Mouse (Mus musculus): Measurements from ENCODE around the gene Alyref2. TPM values are rescaled to one million over a fixed set of nuclear protein-coding genes. Genes with fewer than 3 reads are reported as not detected.

Gene Alyref2
- polyA plus RNA-seq, 1 experiment from 2014 or later = 17.5 TPM

- Histone ChIP-seq H3K36me3 (ENCODE audit: control insufficient read depth, insufficient read depth, low read length) (no peaks in the 10 kb centered on the region), H3K4me2 (replicated peaks; ENCODE audit: low read depth, low read length) (no peak within 1 kb of the TSS), H3K9ac (ENCODE audit: low read depth, low read length) (no peak within 1 kb of the TSS), H3K4me3 (ENCODE audit: low read depth, low read length) (no peak within 1 kb of the TSS), H3K4me1 (replicated peaks; ENCODE audit: control insufficient read depth, insufficient read depth, low read length) (no peaks in the 10 kb centered on the region), H3K27me3 (ENCODE audit: control insufficient read depth, insufficient read depth, low read length) (no peaks in the 10 kb centered on the region), H3K27ac (ENCODE audit: low read depth, low read length) (no peak within 1 kb of the TSS), H3K9me3 (ENCODE audit: control insufficient read depth, low read length) (no peaks in the 10 kb centered on the region; the same call in 1 of the 2 replicates)
- WGBS = 100% methylated on average over 1 of the region's 1 CpGs
- ATAC-seq (ENCODE audit: low FRiP score) (no peak), DNase-seq (ENCODE audit: low spot score) (no peak)
These were observed 31.9 kb downstream of the Alyref2 start, which contains the start of gene Itln1 for GRCm38 (mm10) chr1:171535194-171535593. Itln1 (minus strand) TSS chr1:171535294.

- H3K4me2 ChIP-seq (replicated peaks; ENCODE audit: low read depth, low read length) = no peak overlapping the region
- no peaks in the 10 kb centered on the region for H3K4me1 ChIP-seq (replicated peaks; ENCODE audit: control insufficient read depth, insufficient read depth, low read length)
- no peaks in the 10 kb centered on the region; the same call in 1 of the 2 replicates for H3K9me3 ChIP-seq (ENCODE audit: control insufficient read depth, low read length)
- WGBS = 82% methylated on average over 1 of the region's 1 CpGs
- DNase-seq (ENCODE audit: low spot score) (no peak), ATAC-seq (ENCODE audit: low FRiP score) (no peak)
- H3K4me3 ChIP-seq (ENCODE audit: low read depth, low read length) = no peak overlapping the region
- H3K9ac ChIP-seq (ENCODE audit: low read depth, low read length) = no peak overlapping the region
- H3K36me3 ChIP-seq (ENCODE audit: control insufficient read depth, insufficient read depth, low read length) = no peaks in the 10 kb centered on the region
- H3K27ac ChIP-seq (ENCODE audit: low read depth, low read length) = no peak overlapping the region
- no peaks in the 10 kb centered on the region for H3K27me3 ChIP-seq (ENCODE audit: control insufficient read depth, insufficient read depth, low read length)
These were observed 37.4 kb downstream of the Alyref2 start for GRCm38 (mm10) chr1:171540694-171541093.

- Histone ChIP-seq H3K4me1 (replicated peaks; ENCODE audit: control insufficient read depth, insufficient read depth, low read length) (no peaks in the 10 kb centered on the region), H3K36me3 (ENCODE audit: control insufficient read depth, insufficient read depth, low read length) (no peaks in the 10 kb centered on the region), H3K27ac (ENCODE audit: low read depth, low read length) (no peak overlapping the region), H3K27me3 (ENCODE audit: control insufficient read depth, insufficient read depth, low read length) (no peaks in the 10 kb centered on the region), H3K9ac (ENCODE audit: low read depth, low read length) (no peak overlapping the region), H3K9me3 (ENCODE audit: control insufficient read depth, low read length) (no peaks in the 10 kb centered on the region; the same call in 1 of the 2 replicates), H3K4me3 (ENCODE audit: low read depth, low read length) (no peak overlapping the region), H3K4me2 (replicated peaks; ENCODE audit: low read depth, low read length) (no peak overlapping the region)
- DNase-seq (ENCODE audit: low spot score) = no peak
- 89% methylated on average over 7 of the region's 7 CpGs for WGBS
- ATAC-seq (ENCODE audit: low FRiP score) = no peak
These were observed 48.0 kb downstream of the Alyref2 start for GRCm38 (mm10) chr1:171551326-171551725.

- Histone ChIP-seq H3K4me3 (ENCODE audit: low read depth, low read length) (no peak overlapping the region), H3K27ac (ENCODE audit: low read depth, low read length) (no peak overlapping the region), H3K4me2 (replicated peaks; ENCODE audit: low read depth, low read length) (no peak overlapping the region), H3K36me3 (ENCODE audit: control insufficient read depth, insufficient read depth, low read length) (no peaks in the 10 kb centered on the region), H3K4me1 (replicated peaks; ENCODE audit: control insufficient read depth, insufficient read depth, low read length) (no peaks in the 10 kb centered on the region), H3K27me3 (ENCODE audit: control insufficient read depth, insufficient read depth, low read length) (no peaks in the 10 kb centered on the region), H3K9me3 (ENCODE audit: control insufficient read depth, low read length) (no peaks in the 10 kb centered on the region; the same call in 1 of the 2 replicates), H3K9ac (ENCODE audit: low read depth, low read length) (no peak overlapping the region)
- DNase-seq (ENCODE audit: low spot score) (no peak), ATAC-seq (ENCODE audit: low FRiP score) (no peak)
- 81% methylated on average over 2 of the region's 2 CpGs for WGBS
These were observed 49.0 kb downstream of the Alyref2 start for GRCm38 (mm10) chr1:171552230-171552629.

- Histone ChIP-seq H3K9me3 (ENCODE audit: control insufficient read depth, low read length) (no peaks in the 10 kb centered on the region; the same call in 1 of the 2 replicates), H3K4me1 (replicated peaks; ENCODE audit: control insufficient read depth, insufficient read depth, low read length) (no peaks in the 10 kb centered on the region), H3K4me2 (replicated peaks; ENCODE audit: low read depth, low read length) (no peak overlapping the region), H3K27me3 (ENCODE audit: control insufficient read depth, insufficient read depth, low read length) (no peaks in the 10 kb centered on the region), H3K9ac (ENCODE audit: low read depth, low read length) (no peak overlapping the region), H3K36me3 (ENCODE audit: control insufficient read depth, insufficient read depth, low read length) (no peaks in the 10 kb centered on the region), H3K27ac (ENCODE audit: low read depth, low read length) (no peak overlapping the region), H3K4me3 (ENCODE audit: low read depth, low read length) (no peak overlapping the region)
- ATAC-seq (ENCODE audit: low FRiP score) (no peak), DNase-seq (ENCODE audit: low spot score) (no peak)
- 90% methylated on average over 11 of the region's 11 CpGs for WGBS
These were observed 50.4 kb downstream of the Alyref2 start for GRCm38 (mm10) chr1:171553359-171554341.

Other genes starting within 250 kb of the Alyref2 start
- gene B4galt3, start 233.2 kb upstream of the Alyref2 start, polyA plus RNA-seq (2014; fragmentation: Nextera tagmentation; extraction: Ambion mirVana) = 59.1 and 66.3 TPM in 2 replicates
- 48.1 and 51.8 TPM in 2 replicates for gene Ppox, start 222.3 kb upstream of the Alyref2 start, polyA plus RNA-seq (2014; fragmentation: Nextera tagmentation; extraction: Ambion mirVana)
- 82.8 and 85.4 TPM in 2 replicates for gene Usp21, start 215.5 kb upstream of the Alyref2 start, polyA plus RNA-seq (2014; fragmentation: Nextera tagmentation; extraction: Ambion mirVana)
- 108 and 114 TPM in 2 replicates for gene Ufc1, start 208.5 kb upstream of the Alyref2 start, polyA plus RNA-seq (2014; fragmentation: Nextera tagmentation; extraction: Ambion mirVana)
- gene Dedd, start 174.3 kb upstream of the Alyref2 start, polyA plus RNA-seq (2014; fragmentation: Nextera tagmentation; extraction: Ambion mirVana) = 46.6 and 49.5 TPM in 2 replicates
- 30.7 and 35.3 TPM in 2 replicates for gene Nit1, start 157.8 kb upstream of the Alyref2 start, polyA plus RNA-seq (2014; fragmentation: Nextera tagmentation; extraction: Ambion mirVana)
- gene Pfdn2, start 157.8 kb upstream of the Alyref2 start, polyA plus RNA-seq (2014; fragmentation: Nextera tagmentation; extraction: Ambion mirVana) = 68.3 and 68.4 TPM in 2 replicates
- gene Klhdc9, start 142.7 kb upstream of the Alyref2 start, polyA plus RNA-seq (2014; fragmentation: Nextera tagmentation; extraction: Ambion mirVana) = 1.3 and 2.0 TPM in 2 replicates
- 0.66 and 0.96 TPM in 2 replicates for gene Nectin4, start 133.4 kb upstream of the Alyref2 start, polyA plus RNA-seq (2014; fragmentation: Nextera tagmentation; extraction: Ambion mirVana)
- 0.54 and 0.99 TPM in 2 replicates for gene Arhgap30, start 114.5 kb upstream of the Alyref2 start, polyA plus RNA-seq (2014; fragmentation: Nextera tagmentation; extraction: Ambion mirVana)
- gene Usf1, start 92.2 kb upstream of the Alyref2 start, polyA plus RNA-seq (2014; fragmentation: Nextera tagmentation; extraction: Ambion mirVana) = 122 and 143 TPM in 2 replicates
- gene Tstd1, start 84.6 kb upstream of the Alyref2 start, polyA plus RNA-seq (2014; fragmentation: Nextera tagmentation; extraction: Ambion mirVana) = 3.3 and 4.3 TPM in 2 replicates
- gene F11r, start 65.9 kb upstream of the Alyref2 start, polyA plus RNA-seq (2014; fragmentation: Nextera tagmentation; extraction: Ambion mirVana) = 16.9 and 20.1 TPM in 2 replicates
- gene Itln1, start 31.8 kb downstream of the Alyref2 start, polyA plus RNA-seq (2014; fragmentation: Nextera tagmentation; extraction: Ambion mirVana) = not detected in 2 replicates
- not detected in 2 replicates for gene Cd244a, start 55.7 kb downstream of the Alyref2 start, polyA plus RNA-seq (2014; fragmentation: Nextera tagmentation; extraction: Ambion mirVana)
- gene Ly9, start 103.9 kb downstream of the Alyref2 start, polyA plus RNA-seq (2014; fragmentation: Nextera tagmentation; extraction: Ambion mirVana) = not detected in 2 replicates
- gene Slamf7, start 149.6 kb downstream of the Alyref2 start, polyA plus RNA-seq (2014; fragmentation: Nextera tagmentation; extraction: Ambion mirVana) = not detected in 2 replicates
- 0.60 and 1.1 TPM in 2 replicates for gene Cd48, start 178.5 kb downstream of the Alyref2 start, polyA plus RNA-seq (2014; fragmentation: Nextera tagmentation; extraction: Ambion mirVana)